Mouse (Mus musculus): ENCODE data around the gene Ncoa7. TPM values are rescaled to one million over a fixed set of nuclear protein-coding genes. Genes with fewer than 3 reads are reported as not detected.
"Not testable (repeated sequence)": the region's sequence is repeated elsewhere in the genome, so short reads cannot be mapped to it uniquely, and the experiment has no call there.

Ncoa7 gene
- total RNA-seq, 2 experiments from 2014 or later = 88.3 to 94.8 TPM

GRCm38 (mm10) chr10:30679756-30680155 is 123.4 kb downstream of the Ncoa7 start:
- no peak for DNase-seq (ENCODE audit: low spot score in 2 of 2)

- DNase-seq (ENCODE audit: low spot score in 2 of 2) = no peak
Measured at GRCm38 (mm10) chr10:30678051-30678450, 125.1 kb downstream of the Ncoa7 start.

GRCm38 (mm10) chr10:30674825-30675224 is 128.3 kb downstream of the Ncoa7 start:
- no peak for DNase-seq (ENCODE audit: low spot score in 2 of 2)

- no peak for DNase-seq (ENCODE audit: low spot score in 2 of 2)
Measured at GRCm38 (mm10) chr10:30666580-30666979, 136.5 kb downstream of the Ncoa7 start.

DNA sequence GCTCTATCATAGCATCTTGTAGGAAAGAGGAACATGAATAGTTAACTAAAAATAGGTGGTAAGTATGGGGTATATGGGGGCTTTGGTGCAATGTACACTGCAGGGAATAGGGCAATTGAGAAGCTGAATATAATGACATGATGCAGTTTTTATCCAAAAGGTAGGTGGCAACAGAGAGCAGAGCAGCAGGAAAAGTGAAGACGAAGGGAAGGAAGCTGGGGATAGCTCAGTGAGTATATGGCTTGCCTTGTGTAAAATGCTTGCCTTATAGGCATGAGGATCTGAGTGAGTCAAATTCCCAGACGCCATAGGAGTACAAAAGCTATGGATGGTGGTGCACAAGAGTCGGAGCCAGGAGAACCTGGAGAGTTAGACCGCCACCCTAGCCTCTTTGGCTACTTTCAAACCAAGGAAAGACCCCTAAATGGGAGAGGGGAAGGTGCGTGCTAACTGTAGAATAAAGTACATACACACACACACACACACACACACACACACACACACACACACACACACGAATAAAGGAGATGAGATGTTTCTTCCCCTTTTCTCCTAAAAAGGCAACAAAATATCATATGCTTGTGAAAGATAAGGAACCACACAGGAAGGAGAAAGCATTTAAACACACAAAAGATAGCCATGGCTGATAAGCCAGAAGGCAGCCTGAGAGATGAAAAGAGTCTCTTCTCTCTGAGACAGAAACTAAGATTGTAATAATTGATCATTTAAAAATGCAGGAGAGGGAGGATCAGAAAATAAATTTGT is 142.4 kb downstream of the Ncoa7 start:
- DNase-seq (ENCODE audit: low spot score in 2 of 2) = no peak

DNA sequence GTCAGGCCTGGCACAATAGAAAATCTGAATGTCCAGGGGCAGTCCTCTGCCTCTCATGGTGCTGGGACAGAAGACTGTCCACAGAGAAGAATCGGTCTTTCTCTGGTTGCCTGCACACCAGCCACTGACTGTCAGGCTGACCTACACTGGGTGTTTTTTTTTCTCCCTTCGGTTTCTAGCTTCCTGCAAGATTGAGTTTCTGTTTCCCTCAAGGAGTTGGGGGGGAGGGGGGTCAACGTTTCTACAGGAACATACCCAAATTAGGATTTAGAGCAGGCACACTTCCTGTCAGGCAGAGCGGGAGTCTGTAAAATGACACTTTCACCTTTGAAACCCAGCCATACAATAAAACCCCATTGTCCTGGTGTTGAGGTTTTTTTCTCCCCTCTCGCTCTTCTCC is 147.5 kb downstream of the Ncoa7 start:
- DNase-seq (ENCODE audit: low spot score in 2 of 2) = no peak

- DNase-seq (ENCODE audit: low spot score in 2 of 2) = no peak
Measured at GRCm38 (mm10) chr10:30647681-30648080, 155.4 kb downstream of the Ncoa7 start.

GRCm38 (mm10) chr10:30638216-30638615 is 164.9 kb downstream of the Ncoa7 start:
- DNase-seq (ENCODE audit: low spot score in 2 of 2) = no peak

DNA sequence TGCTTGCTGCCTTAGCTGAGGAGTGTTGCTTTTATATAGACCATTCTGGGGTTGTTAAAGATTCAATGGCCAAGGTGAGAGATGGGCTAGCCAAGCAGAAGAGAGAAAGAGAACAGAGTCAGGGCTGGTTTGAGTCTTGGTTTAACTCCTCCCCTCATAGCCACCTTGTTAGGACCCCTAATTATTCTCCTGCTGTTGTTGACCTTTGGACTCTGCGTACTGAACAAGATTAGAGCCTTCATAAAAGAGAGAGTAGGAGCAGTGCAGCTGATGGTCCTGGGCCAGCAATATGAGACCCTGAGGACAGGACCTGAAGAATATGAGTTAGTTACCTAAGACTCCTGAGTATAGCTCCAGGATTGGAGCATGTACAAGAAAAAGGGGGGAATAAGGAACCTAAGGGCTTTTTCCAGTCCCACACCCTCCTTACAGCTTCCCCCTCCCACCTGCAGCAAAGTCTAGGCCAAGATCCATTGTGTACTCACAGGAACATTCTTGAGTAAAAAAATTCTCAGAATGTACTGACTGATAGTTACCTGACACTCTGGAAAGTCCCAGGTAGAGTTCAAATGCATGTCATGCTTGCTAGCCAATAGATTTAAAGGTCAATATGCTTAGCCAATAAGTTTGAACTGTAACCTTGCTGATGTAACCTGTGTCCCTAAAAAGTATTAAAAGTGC is 166.5 kb downstream of the Ncoa7 start:
- not testable (repeated sequence) for DNase-seq (ENCODE audit: low spot score in 2 of 2)

GRCm38 (mm10) chr10:30632718-30633117 is 170.4 kb downstream of the Ncoa7 start:
- no peak for DNase-seq (ENCODE audit: low spot score in 2 of 2)

GRCm38 (mm10) chr10:30629977-30630376 is 173.1 kb downstream of the Ncoa7 start:
- no peak for DNase-seq (ENCODE audit: low spot score in 2 of 2)

GRCm38 (mm10) chr10:30629513-30629912 is 173.6 kb downstream of the Ncoa7 start, which contains the start of gene Hint3:
TSS of gene Hint3 (minus strand) at chr10:30629632.
- DNase-seq (ENCODE audit: low spot score in 2 of 2) = no peak

GRCm38 (mm10) chr10:30628444-30628843 is 174.7 kb downstream of the Ncoa7 start:
- not testable (repeated sequence) for DNase-seq (ENCODE audit: low spot score in 2 of 2)

GRCm38 (mm10) chr10:30627548-30627947 is 175.6 kb downstream of the Ncoa7 start:
- no peak for DNase-seq (ENCODE audit: low spot score in 2 of 2)

DNA sequence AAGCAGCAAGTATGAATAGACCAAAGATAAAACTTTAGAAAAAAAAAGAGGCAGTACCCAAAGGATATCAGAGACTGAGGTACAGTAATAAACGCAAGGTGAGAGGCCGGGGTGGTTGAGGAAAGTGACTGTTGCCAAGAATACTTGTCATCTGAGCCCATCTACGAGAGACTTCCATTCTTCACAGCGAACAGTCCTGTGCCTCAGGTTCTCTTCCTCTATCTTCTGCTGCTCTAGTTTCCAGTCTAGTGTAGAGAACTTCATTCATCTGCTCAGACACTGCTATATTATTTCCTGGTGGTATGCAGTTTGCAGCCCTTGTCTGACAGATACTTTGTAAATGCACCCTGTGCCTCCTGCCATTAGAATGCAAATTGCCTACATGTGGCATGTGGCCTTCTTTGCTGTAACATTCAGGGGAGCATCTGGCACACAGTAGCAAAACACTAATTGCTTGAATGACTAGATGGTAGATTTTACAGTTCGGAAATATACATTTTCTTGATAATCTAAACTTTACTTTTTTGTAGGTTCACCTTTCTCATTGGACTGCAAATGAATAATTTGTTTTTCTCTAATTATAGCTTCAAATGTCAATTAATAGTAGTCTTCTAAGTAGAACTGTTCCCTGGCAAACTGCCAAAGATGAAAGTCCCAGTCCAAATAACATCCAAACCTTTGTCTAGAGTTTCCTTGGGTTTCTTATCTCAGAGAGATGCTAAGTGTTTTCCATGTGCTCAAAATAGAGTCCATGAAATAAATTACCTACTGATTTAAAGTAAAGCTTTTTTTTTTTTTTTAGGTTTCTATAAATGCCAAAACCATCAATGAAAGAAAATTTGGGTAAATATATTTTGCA is 178.7 kb downstream of the Ncoa7 start:
- no peak for DNase-seq (ENCODE audit: low spot score in 2 of 2)

DNA sequence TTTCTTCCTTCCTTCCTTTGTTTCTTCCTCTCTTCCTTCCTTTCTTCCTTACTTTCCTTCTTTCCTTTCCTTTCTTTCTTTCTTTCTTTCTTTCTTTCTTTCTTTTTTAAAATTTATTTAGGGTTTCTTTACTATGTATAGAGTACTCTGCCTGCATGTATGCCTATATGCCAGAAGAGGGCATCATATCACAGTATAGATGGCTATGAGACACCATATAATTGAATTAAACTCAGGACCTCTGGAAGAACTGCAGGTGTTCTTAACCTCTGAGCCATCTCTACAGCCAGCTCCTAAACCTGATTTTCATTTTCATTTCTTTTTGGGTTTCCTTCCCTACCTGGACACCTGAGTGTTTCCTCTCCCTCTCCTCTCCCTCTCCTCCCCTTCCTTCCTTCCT is 180.2 kb downstream of the Ncoa7 start:
- DNase-seq (ENCODE audit: low spot score in 2 of 2) = no peak

DNA sequence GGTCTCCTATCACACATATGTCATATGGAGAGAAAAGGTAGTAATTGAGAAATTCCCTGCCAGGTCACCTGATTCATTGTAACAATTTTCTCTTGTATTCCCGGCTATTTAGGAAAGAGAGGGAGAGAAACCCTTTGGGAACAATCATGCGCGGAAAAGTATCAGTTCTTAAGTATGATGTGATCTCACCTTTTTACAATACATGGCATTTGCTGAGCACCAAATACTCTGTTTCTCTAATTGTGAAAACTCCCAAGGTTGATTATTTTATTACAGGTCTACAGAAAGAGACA is 184.3 kb downstream of the Ncoa7 start:
- no peak for DNase-seq (ENCODE audit: low spot score in 2 of 2)

- DNase-seq (ENCODE audit: low spot score in 2 of 2) = peak; percentile 98
Measured at GRCm38 (mm10) chr10:30618091-30618917, 184.8 kb downstream of the Ncoa7 start.

DNA sequence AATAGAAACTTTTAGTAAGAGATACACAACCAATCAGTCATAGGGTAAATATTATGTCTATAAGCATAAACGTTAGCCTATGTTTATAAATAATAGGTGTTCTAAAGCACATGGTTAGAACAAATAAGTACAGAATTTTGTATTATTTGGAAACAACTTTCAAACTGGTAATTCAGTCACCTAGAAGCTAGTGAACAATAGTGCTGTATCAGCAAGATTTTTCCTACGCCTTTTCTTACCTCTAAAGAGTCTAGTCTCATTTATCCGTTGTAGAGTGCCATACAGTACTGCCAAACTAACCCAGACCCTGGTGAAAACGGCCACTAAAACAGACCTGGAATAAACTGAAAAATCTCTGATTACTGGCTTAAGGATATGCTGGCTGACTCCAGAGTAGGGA is 190.1 kb downstream of the Ncoa7 start:
- no peak for DNase-seq (ENCODE audit: low spot score in 2 of 2)

DNA sequence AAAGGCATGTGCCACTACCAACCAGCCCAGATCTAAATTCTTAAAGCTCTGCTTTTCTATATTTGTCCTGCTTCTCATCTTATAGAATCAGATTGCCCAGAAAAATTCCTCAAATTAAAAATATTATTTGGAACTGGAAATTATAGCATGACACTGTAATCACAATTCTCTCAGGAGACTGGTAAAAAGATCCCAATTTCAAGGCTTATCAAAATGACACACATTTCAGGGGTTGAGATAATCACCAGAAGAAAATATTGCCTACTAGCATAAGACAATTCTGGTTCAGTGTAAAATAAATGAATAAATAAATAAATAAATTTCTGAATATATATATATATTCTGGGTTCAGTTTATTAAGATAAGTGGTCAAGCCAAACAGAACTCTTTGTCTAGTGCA is 193.5 kb downstream of the Ncoa7 start:
- DNase-seq (ENCODE audit: low spot score in 2 of 2) = no peak

- DNase-seq (ENCODE audit: low spot score in 2 of 2) = no peak
Measured at GRCm38 (mm10) chr10:30608109-30608508, 195.0 kb downstream of the Ncoa7 start.

Data from layer of hippocampus, postnatal 10 days (tissue).